Mouse (Mus musculus) intestine, embryonic 15.5 days (tissue): Measurements from ENCODE around the gene Gm14418. TPM values are rescaled to one million over a fixed set of nuclear protein-coding genes. Genes with fewer than 3 reads are reported as not detected.
A peak's percentile ranks its signal among the peaks of the same experiment; 100 is the strongest.
"Not testable (repeated sequence)": the region's sequence is repeated elsewhere in the genome, so short reads cannot be mapped to it uniquely, and the experiment has no call there.

Experiments
- ATAC-seq: fragments of 200-750 bp; cut with Nextera tagmentation; 2 replicates; pipeline ENCODE4 v1.8.0; 2017; ENCODE audit warnings: moderate TSS enrichment, moderate library complexity
- H3K27ac ChIP-seq: fragments of 300-500 bp; sonication (generic); 2 replicates; pipeline ENCODE4 v1.5.1; 2015; ENCODE audit warnings: mild to moderate bottlenecking, inconsistent platforms
- H3K27me3 ChIP-seq: fragments of 300-500 bp; sonication (generic); replicated peaks from 2 replicates; pipeline ENCODE4 v1.6.1; 2015; ENCODE audit warnings: inconsistent platforms
- H3K36me3 ChIP-seq: fragments of 300-500 bp; sonication (generic); 2 replicates; pipeline ENCODE4 v1.6.1; 2015; ENCODE audit warnings: inconsistent platforms
- H3K4me1 ChIP-seq: fragments of 300-500 bp; sonication (generic); replicated peaks from 2 replicates; pipeline ENCODE4 v1.6.1; 2015; ENCODE audit warnings: inconsistent platforms
- H3K4me2 ChIP-seq: fragments of 300-500 bp; sonication (generic); replicated peaks from 2 replicates; pipeline ENCODE4 v1.6.1; 2015; ENCODE audit warnings: mild to moderate bottlenecking, inconsistent platforms
- H3K4me3 ChIP-seq: fragments of 300-500 bp; sonication (generic); replicated peaks from 2 replicates; pipeline ENCODE4 v1.5.1; 2015; ENCODE audit warnings: inconsistent platforms
- H3K9ac ChIP-seq: fragments of 300-500 bp; sonication (generic); 2 replicates; pipeline ENCODE4 v1.6.1; 2015; ENCODE audit warnings: inconsistent platforms
- H3K9me3 ChIP-seq: fragments of 300-500 bp; sonication (generic); 2 replicates; pipeline ENCODE4 v1.6.1; 2016; ENCODE audit warnings: inconsistent platforms
- WGBS: fragments of 180-500 bp; shearing (Covaris S2); methylation state at CpG from one replicate; pipeline ENCODE4 v1.1.7; 2015; 5-methylcytosine and 5-hydroxymethylcytosine counted together
- polyA plus RNA-seq: library from polyadenylated mRNA; unstranded; fragments of >200 nt; fragmentation: Nextera tagmentation; extraction: Ambion mirVana; gene quantifications from 2 replicates; pipeline ENCODE4 v1.2.1, GENCODE M21; 2015

Gm14418 gene
- 6.1 and 7.8 TPM in 2 replicates for polyA plus RNA-seq

GRCm38 (mm10) chr2:177398096-177398495 is at the start of gene Gm14418:
TSS of gene Gm14418 (minus strand) at chr2:177398320.
- H3K9ac ChIP-seq, H3K27me3 ChIP-seq, ATAC-seq, H3K4me1 ChIP-seq, H3K9me3 ChIP-seq, H3K27ac ChIP-seq, H3K36me3 ChIP-seq, H3K4me2 ChIP-seq: not testable (repeated sequence)
- peak within 1 kb of the TSS; percentile 24 for H3K4me3 ChIP-seq
- 39% methylated on average over 6 of the region's 6 CpGs for WGBS

Other genes with a start within 250 kb of the Gm14418 start
- gene Gm14410, start 191.9 kb downstream of the Gm14418 start, polyA plus RNA-seq: 18.1 and 22.3 TPM in 2 replicates
- not detected in 2 replicates for gene Gm14409, start 131.3 kb downstream of the Gm14418 start, polyA plus RNA-seq
- 0.41 TPM in 1 of 2 replicates, not detected in the other for gene Gm14412, start 74.0 kb downstream of the Gm14418 start, polyA plus RNA-seq
- gene Zfp970, start 66.4 kb upstream of the Gm14418 start, polyA plus RNA-seq: 12.0 and 12.8 TPM in 2 replicates
- 4.7 and 5.8 TPM in 2 replicates for gene Gm14403, start 99.9 kb upstream of the Gm14418 start, polyA plus RNA-seq
- gene Gm14406, start 179.9 kb upstream of the Gm14418 start, polyA plus RNA-seq: not detected in 2 replicates